Mouse (Mus musculus) adrenal gland, postnatal 4 days (tissue): ENCODE data around the gene Ncor1. TPM values are rescaled to one million over a fixed set of nuclear protein-coding genes. Genes with fewer than 3 reads are reported as not detected.
"Not testable (repeated sequence)": the region's sequence is repeated elsewhere in the genome, so short reads cannot be mapped to it uniquely, and the experiment has no call there.

ENCODE experiments used
- DNase-seq, 2 experiments: peaks; one replicate each; pipeline ENCODE4 v3.0.0; 2021 to 2022; ENCODE audit warnings: low spot score in 2 of 2, mixed read lengths in 2 of 2
- total RNA-seq, 2 experiments: library from RNA; stranded (reverse); gene quantifications; 2 replicates each; pipeline ENCODE4 v1.2.3; 2021

Ncor1 gene
- total RNA-seq, 2 experiments from 2014 or later = 200 to 226 TPM

DNA sequence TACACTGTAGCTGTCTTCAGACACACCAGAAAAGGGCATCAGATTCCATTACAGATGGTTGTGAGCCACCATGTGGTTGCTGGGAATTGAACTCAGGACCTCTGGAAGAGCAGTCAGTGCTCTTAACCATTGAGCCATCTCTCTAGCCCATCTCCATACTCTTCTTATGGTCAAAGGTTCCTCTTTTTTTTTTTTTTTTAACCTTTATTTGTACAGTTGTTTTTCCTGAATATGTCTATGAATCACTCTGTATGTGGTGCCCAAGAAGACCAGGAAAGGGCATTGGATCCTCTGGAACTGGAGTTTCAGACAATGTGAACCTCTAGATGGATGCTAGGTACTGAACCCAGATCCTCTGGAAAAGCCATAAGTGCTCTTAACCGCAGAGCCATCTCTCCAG lies 4.2 kb upstream of the Ncor1 start:
- DNase-seq = not testable (repeated sequence)

DNA sequence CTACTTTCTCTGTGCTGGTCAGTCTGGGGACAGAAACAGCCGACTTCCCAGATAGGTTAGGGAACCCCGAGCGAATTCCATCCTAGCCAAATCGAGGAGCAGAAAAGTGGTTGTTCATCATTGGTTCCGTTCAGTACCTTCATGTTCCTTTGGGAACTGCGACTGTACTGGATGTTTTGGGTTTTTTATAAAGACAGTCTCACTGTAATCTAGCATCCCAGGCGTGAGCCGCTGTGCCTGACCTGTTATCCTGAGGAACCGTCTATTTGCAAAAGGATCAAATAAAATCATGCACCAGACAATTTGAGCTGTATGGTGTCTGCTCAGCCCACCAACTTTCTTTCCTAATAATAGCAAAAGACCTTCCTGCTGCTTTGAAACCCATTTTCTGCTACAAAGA lies 439 bp upstream of the Ncor1 start:
- DNase-seq = no peak

- no peak for DNase-seq
Measured at GRCm38 (mm10) chr11:62457891-62458270, 460 bp downstream of the Ncor1 start.

- peak; percentile 73 to 87 for DNase-seq
Measured at GRCm38 (mm10) chr11:62457241-62457890, 975 bp downstream of the Ncor1 start.

DNA sequence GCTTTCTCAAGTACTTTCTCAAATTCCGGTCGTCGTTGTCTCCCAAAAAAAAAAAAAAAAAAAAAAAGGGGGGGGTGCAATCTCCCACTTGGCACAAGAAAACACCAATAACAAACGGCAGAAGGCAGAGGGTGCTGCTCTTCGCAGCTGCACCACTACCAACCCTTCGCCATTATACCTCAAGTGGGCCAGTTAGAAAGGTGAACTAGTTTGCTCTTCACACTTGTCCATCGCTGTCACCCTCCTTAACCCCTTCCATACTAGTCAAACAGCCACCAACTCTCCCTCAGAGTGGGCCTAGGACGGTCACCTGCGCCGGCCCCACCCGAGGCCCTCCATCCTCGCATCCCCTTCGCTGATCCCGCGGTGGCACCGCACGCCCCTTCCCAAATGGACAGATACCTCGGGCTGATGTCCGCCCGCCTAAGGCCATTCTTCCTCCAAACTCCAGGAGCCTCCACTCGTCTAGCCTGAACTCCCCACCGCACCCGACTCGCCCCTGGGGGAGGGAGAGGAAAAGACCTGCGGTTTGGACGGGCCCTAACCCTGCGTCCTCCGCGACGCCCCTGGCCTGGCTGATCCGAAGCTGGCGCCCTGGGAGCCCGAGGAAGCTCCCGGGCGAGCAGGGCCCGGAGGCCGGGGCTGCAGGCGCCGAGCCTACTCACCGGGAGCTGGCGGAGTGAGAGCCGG lies 1.7 kb downstream of the Ncor1 start:
- DNase-seq = peak; percentile 12 to 17

GRCm38 (mm10) chr11:62456021-62456482 lies 2.3 kb downstream of the Ncor1 start:
- DNase-seq = no peak

DNA sequence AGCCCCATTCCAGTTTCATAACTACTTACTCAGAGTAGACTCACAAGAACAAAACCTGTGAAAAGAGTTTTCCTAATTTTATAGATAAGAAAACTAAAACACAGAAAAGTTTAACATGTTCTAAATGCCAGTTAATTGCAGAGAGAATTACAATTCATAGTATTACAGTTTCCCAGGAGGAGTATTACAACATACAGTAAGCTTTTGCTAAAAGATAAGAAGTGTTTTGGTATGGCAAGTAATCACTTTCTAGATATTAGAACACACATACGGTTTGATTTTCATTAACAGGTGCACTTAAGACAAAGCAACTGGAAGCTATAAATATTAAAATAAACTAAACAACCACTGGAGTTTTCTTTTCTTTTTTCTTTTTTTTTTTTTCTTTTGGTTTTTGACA lies 3.1 kb downstream of the Ncor1 start:
- DNase-seq = no peak

DNA sequence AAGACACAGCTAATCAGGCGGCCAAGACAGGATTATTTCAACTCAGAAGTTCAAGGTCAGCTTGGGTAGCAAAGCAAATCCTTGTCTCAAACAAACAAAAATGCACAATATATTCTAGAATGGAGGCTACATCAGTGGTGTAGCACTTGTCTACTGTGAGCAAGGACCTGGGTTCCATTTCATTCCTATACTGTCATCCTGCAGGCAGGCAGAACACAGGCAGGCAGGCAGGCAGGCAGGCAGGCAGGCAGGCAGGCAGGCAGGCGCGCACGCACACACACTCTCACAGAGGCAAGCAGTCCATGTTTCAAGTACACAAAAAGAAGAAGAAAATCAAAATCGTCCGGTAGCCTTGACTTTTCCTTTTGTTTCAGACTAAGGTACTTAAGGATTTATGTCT lies 9.4 kb downstream of the Ncor1 start:
- DNase-seq = no peak

DNA sequence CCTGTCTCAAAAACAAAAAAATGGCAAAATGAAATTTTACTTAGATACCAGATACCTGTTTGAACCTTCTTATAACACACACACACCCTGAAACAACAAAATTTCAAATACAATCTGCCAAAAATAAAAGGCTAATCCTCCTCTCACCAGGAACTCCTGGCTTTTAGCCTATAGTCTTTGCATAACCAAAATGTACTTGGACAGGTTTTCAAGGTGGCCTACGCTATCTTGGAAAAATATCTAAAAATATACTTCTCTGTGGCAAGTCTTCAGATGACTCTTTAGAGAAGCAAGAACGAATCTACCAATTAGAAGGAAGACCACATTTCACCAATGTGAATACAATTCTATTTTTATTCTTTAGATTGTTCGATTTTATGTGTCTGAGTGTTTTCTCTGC lies 12.5 kb downstream of the Ncor1 start:
- DNase-seq = no peak

DNA sequence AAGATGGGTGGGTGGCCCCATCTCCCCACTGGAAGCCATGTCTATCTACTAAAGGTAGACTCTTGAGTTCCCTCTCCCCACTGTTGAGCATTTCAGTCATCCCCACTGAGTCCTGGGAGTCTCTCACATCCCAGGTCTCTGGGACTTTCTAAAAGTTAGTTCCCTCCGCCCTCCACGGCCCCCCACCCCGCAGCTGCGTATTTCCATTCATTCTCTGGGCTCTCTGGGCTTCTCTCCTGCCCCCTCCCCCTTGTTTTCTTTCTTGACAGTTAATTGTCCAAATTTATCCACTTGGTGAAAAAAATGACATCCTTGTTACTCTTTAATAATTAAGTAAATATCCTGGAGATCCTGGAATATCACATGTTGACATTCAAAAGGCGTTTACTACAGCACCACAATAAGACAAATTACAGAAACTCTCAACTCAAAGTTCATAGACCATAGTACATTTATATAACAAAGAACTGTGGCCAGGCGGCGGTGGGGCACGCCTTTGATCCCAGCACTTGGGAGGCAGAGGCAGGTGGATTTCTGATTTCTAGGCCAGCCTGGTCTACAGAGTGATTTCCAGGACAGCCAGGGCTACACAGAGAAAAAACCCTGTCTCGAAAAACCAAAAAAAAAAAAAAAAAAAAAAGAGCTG lies 17.5 kb downstream of the Ncor1 start:
- no peak for DNase-seq

GRCm38 (mm10) chr11:62432211-62432610 lies 26.1 kb downstream of the Ncor1 start:
- no peak for DNase-seq

DNA sequence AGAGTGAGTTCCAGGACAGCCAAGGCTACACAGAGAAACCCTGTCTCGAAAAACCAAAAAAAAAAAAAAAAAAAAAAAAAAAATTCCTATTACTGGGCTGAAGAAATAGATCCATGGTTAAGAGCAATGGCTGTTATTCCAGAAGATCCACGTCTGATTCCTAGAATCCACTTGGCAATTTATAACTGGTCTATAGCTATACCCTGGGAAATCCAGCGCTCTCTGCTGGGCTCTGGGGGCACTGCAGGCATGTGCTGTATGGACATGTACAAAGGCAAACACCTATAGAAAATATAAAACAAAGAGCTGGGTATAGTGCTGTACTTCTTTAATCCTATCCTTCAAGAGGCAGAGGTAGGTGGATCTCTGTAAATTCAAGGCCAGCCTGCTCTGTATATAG lies 31.2 kb downstream of the Ncor1 start:
- no peak for DNase-seq

GRCm38 (mm10) chr11:62426266-62426665 lies 32.1 kb downstream of the Ncor1 start:
- DNase-seq = no peak

GRCm38 (mm10) chr11:62424525-62424924 lies 33.8 kb downstream of the Ncor1 start:
- no peak for DNase-seq

DNA sequence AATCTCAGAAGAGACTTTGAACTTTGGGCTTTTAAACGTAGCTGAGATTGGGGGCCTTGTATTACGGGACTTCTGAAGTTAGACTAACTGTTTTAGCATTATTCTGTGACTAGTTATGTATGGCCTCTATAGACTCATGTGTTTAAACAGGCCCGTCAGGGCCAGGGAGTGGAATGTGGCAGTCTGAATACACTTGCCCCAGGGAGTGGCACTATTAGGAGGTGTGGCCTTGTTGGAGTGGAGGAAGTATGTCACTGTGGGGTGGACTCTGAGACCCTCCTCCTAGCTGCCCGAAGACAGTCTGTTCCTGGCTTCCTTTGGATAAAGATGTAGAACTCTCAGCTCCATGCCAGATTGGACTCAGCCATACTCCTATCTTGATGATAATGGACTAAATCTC lies 43.3 kb downstream of the Ncor1 start:
- DNase-seq = no peak

DNA sequence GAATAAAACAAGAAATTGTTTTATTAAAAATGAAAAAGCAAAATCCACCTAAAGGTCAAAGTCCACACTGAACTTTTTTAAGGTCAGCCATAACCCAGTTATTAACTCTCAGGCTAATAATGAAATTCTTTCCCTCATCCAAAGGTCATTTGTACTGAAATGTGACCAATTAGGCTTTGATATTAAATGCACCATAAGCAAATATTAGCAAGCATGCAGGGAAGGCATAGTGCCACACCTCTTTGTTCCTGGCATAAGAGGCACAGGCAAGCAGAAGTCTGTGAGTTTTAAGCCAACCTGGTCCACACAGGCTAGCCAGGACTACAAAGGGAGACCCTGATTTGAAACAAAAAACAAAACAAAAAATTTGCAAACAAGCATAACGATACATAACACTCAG lies 48.7 kb downstream of the Ncor1 start:
- no peak for DNase-seq

DNA sequence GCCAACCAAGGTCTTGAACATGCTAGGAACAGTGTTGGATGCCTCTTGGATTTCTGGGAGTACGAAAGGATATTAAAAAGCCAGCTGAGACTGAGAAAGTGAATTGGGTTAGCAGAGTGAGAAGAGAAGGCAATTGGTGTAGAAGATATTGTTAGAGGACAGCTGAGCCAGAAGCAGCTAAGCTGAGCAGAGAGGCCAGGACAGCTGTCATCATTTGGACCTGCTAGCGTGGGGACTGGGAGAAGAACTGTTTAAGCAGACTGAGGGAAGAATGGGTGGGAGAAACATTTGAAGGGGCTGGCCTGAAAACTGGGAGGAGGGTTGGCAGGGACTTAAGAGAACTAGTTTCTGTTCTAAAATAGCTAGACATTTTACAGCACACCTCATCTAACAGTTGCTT lies 49.5 kb downstream of the Ncor1 start:
- no peak for DNase-seq

DNA sequence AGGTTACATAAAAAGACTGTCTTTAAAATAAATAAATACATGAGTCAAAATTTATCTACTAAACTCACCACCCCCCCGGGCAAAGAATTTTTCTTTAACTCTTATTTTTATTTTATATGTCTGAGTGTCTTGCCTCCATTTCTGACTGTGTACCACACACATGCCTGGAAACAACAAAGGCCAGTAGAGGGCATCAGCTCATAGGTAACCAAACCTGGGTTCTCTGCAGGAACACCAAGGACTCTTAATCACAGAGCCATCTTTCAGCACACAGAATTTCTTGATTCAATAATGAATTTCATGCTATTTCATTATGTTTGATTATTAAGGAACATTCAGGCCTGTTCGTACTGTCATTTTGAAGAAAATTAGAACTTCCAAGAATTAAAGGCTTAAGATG lies 61.9 kb downstream of the Ncor1 start:
- DNase-seq = no peak

DNA sequence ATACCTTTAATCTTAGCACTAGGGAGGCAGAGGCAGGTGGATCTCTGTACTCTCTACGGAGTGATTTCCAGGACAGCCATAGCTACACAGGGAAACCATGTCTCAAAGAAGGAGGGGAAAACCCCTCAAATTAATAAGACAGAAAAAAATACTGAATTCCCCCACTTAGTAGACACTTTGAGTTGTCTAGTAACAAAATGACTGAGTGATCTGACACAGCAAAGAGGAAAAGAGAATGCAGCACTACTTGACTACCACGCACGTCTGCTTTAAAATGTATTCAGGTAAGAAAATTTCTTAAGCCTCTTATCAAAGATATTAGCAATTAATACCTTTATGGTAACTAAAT lies 70.0 kb downstream of the Ncor1 start:
- no peak for DNase-seq

GRCm38 (mm10) chr11:62387608-62388330 lies 70.6 kb downstream of the Ncor1 start:
- no peak for DNase-seq

DNA sequence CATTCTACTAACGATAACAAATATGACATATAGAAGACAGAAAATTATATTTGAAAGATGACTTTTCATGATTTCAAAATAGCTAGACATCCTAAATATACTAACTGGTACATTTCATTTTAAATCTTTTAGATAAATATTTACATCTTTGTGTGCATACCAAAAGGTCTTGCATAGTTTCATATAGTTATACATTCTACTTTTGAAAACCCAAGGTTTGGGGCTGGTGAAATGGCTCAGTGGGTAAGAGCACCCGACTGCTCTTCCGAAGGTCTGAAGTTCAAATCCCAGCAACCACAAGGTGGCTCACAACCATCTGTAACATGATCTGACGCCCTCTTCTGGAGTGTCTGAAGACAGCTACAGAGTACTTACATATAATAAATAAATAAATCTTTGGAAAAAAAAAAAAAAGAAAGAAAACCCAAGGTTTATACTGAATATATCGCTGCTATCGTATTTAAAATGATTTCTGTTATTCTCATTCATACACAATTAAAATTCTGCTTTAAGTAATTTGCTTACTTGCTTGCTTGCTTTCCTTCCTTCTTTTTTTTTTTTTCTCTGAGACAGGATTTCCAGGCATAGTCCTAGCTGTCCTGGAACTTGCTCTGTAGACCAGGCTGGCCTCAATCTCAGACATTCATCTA lies 81.0 kb downstream of the Ncor1 start:
- DNase-seq = not testable (repeated sequence)
